15 mouse cellular contexts compared by ENCODE assay signal in the genomic region with DNA sequence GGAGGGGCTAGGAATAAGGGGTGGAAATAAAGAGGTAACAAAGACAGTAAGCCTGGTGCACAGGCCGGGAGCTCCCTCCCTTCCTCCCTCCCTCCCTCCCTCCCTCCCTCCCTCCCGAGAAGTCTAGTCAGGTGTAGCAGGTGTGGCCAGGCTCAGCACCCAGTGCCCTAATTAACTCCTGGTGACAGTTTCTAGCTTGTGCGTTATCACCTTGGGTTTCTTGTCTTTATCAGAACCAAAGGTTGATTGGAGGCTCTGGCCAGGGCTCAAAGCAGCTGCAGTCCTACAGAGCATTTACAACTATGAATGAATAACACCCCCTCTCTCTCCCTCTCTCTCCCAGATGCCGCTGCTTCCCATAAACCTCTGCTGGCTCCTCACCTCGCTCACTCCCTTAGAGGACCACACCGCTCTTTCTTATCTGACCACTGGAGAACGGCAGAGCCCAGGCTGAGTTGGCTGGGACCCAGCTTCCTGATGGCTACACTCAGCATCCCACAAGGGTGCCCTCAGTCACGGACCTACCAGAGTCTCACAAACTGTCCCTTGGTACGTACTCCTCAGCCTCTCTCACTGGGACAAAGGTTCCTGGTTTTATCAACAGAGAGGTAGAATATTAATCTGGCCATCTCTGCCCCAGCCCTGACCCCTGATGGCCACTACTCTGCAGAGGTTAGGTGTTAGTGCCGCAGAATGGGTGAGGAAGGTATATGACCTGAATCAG. TPM values are rescaled to one million over a fixed set of nuclear protein-coding genes. Genes with fewer than 3 reads are reported as not detected.
DNase-seq lines count a peak whose midpoint lies in the region; ATAC-seq lines count a peak whose summit lies in the region.
"Had no signal": no experiment of that assay in that cellular context is flagged by ENCODE, and none has a peak within 500 bp of the region (broad histone marks: within the 10 kb centered on the region; RNA-seq: fewer than 3 reads in every experiment).

No protein-coding gene starts in this region.

- DNase-seq in heart, postnatal 10 days = no peak
- DNase-seq in cerebellum, adult 18-20 months = no peak
- no peak for DNase-seq in thymus, postnatal 14 days
- DNase-seq in thymus, postnatal 4 days = no peak
- DNase-seq: adrenal gland, postnatal 14 days; cerebellum, adult 11-12 months; gastrocnemius, postnatal 14 days; spleen, adult 18-20 months had no signal

- no peak overlapping the region for H3K27ac ChIP-seq in heart, embryonic 12.5 days (ENCODE audit: poor library complexity, severe bottlenecking)
- peak overlapping the region; percentile 24 for H3K27ac ChIP-seq in kidney, embryonic 14.5 days (ENCODE audit: low read depth, low read length)
- peak overlapping the region; percentile 72 for H3K27ac ChIP-seq in liver, embryonic 15.5 days (replicated peaks)
- H3K27ac ChIP-seq: limb, embryonic 13.5 days; midbrain, embryonic 13.5 days had no signal

- H3K4me2 ChIP-seq in heart, embryonic 12.5 days = 0 out of 2 replicates have a peak overlapping the region, but pooled peaks have one; percentile 14
- no peak overlapping the region for H3K4me2 ChIP-seq in kidney, embryonic 14.5 days (replicated peaks; ENCODE audit: low read depth, low read length)
- peak overlapping the region; percentile 50 for H3K4me2 ChIP-seq in liver, embryonic 15.5 days
- H3K4me2 ChIP-seq: limb, embryonic 13.5 days; midbrain, embryonic 13.5 days had no signal

- intact Hi-C loops in heart, postnatal 10 days (cut with DNase I) = loop anchor here (2.0 kb wide), 1 partner anchor 16 kb away; no protein-coding TSS in a partner anchor

- H3K4me3 ChIP-seq in heart, embryonic 12.5 days = no peak overlapping the region
- H3K4me3 ChIP-seq in kidney, embryonic 14.5 days (ENCODE audit: low read length) = no peak overlapping the region
- peak overlapping the region; percentile 34 for H3K4me3 ChIP-seq in liver, embryonic 15.5 days (replicated peaks)
- H3K4me3 ChIP-seq: limb, embryonic 13.5 days; midbrain, embryonic 13.5 days had no signal

- no peak overlapping the region for H3K9ac ChIP-seq in heart, embryonic 12.5 days
- H3K9ac ChIP-seq in kidney, embryonic 14.5 days (ENCODE audit: low read depth, low read length) = no peak overlapping the region
- H3K9ac ChIP-seq in liver, embryonic 15.5 days = peak overlapping the region; percentile 39; the same call in 1 of the 2 replicates
- H3K9ac ChIP-seq: limb, embryonic 13.5 days; midbrain, embryonic 13.5 days had no signal

- no peaks in the 10 kb centered on the region for H3K9me3 ChIP-seq in heart, embryonic 12.5 days (replicated peaks)
- H3K9me3 ChIP-seq in kidney, embryonic 14.5 days (ENCODE audit: control insufficient read depth, low read length) = no peaks in the 10 kb centered on the region
- H3K9me3 ChIP-seq in liver, embryonic 15.5 days (replicated peaks) = no peaks in the 10 kb centered on the region
- H3K9me3 ChIP-seq: limb, embryonic 13.5 days; midbrain, embryonic 13.5 days had no signal

- no peak for ATAC-seq in heart, embryonic 12.5 days (ENCODE audit: insufficient number of reproducible peaks, low FRiP score)
- ATAC-seq in common myeloid progenitor, adult 5-6 weeks (replicated peaks; ENCODE audit: low read depth, poor library complexity, severe bottlenecking) = peak; percentile 28
- ATAC-seq in kidney, embryonic 14.5 days (ENCODE audit: low FRiP score, low TSS enrichment) = no peak
- ATAC-seq in liver, embryonic 15.5 days (ENCODE audit: insufficient read depth) = peak; percentile 37
- ATAC-seq: midbrain, embryonic 13.5 days; Patski had no signal

- 24% methylated on average over 10 of the region's 10 CpGs for WGBS in heart, embryonic 12.5 days
- 32% methylated on average over 10 of the region's 10 CpGs for WGBS in kidney, embryonic 14.5 days
- 12% methylated on average over 10 of the region's 10 CpGs for WGBS in liver, embryonic 15.5 days (ENCODE audit: insufficient replicate concordance)

- peaks cover 5% of the 10 kb centered on the region for H3K27me3 ChIP-seq in heart, embryonic 12.5 days (replicated peaks)
- no peaks in the 10 kb centered on the region for H3K27me3 ChIP-seq in kidney, embryonic 14.5 days (ENCODE audit: control insufficient read depth, insufficient read depth, low read length)
- H3K27me3 ChIP-seq in liver, embryonic 15.5 days = no peaks in the 10 kb centered on the region
- H3K27me3 ChIP-seq: limb, embryonic 13.5 days; midbrain, embryonic 13.5 days; Patski had no signal

- H3K4me1 ChIP-seq in heart, embryonic 12.5 days (replicated peaks) = peaks cover 39% of the 10 kb centered on the region
- H3K4me1 ChIP-seq in kidney, embryonic 14.5 days (ENCODE audit: control insufficient read depth, insufficient read depth, low read length) = peaks cover 33% of the 10 kb centered on the region
- H3K4me1 ChIP-seq in liver, embryonic 15.5 days (replicated peaks) = peaks cover 81% of the 10 kb centered on the region
- H3K4me1 ChIP-seq: midbrain, embryonic 13.5 days had no signal

- H3K36me3 ChIP-seq in heart, embryonic 12.5 days = no peaks in the 10 kb centered on the region
- H3K36me3 ChIP-seq in kidney, embryonic 14.5 days (ENCODE audit: control insufficient read depth, insufficient read depth, low read length) = no peaks in the 10 kb centered on the region
- H3K36me3 ChIP-seq in liver, embryonic 15.5 days (replicated peaks) = no peaks in the 10 kb centered on the region
- H3K36me3 ChIP-seq: limb, embryonic 13.5 days; midbrain, embryonic 13.5 days had no signal

RNA-seq across cellular contexts. Expression of gene Zfp36l2, which starts 50.9 kb away (rescaled TPM):
- polyA plus RNA-seq in heart, embryonic 12.5 days (2016; fragmentation: Nextera tagmentation; extraction: Ambion mirVana) = 10.3 and 10.5 TPM in 2 replicates
- 10 to 100 TPM; 36.9 to 42.5 TPM for total RNA-seq in heart, postnatal 10 days (2021)
- total RNA-seq in common myeloid progenitor, adult 5-6 weeks (2017) = 197 and 277 TPM in 2 replicates
- 22.5 and 24.3 TPM in 2 replicates for polyA plus RNA-seq in kidney, embryonic 14.5 days (2014; fragmentation: Nextera tagmentation; extraction: Ambion mirVana)
- polyA plus RNA-seq in liver, embryonic 15.5 days (2015; fragmentation: Nextera tagmentation; extraction: Ambion mirVana) = 6.8 and 7.4 TPM in 2 replicates

Comparison
In these comparisons a context has a peak if more than half of its experiments do, and no peak if none do; other contexts are left out.
1. ATAC-seq: peak in common myeloid progenitor, adult 5-6 weeks (single experiment) and liver, embryonic 15.5 days (single experiment); none in heart, embryonic 12.5 days (single experiment) and kidney, embryonic 14.5 days (single experiment).